Mouse (Mus musculus): Measurements from ENCODE around the gene Prkaca.

Prkaca gene

GRCm38 (mm10) chr8:83972150-83973120 lies at the start of gene Prkaca:
TSS of gene Prkaca (plus strand) at chr8:83972993.
- peak; percentile 99 for DNase-seq

- DNase-seq = peak; percentile 57
Measured at GRCm38 (mm10) chr8:83924585-83924984, 48.2 kb upstream of the Prkaca start.

GRCm38 (mm10) chr8:83926266-83926665 lies 46.5 kb upstream of the Prkaca start:
- no peak for DNase-seq

GRCm38 (mm10) chr8:83934222-83934621 lies 38.6 kb upstream of the Prkaca start:
- DNase-seq = no peak

- DNase-seq = no peak
Measured at GRCm38 (mm10) chr8:83934994-83935393, 37.8 kb upstream of the Prkaca start.

GRCm38 (mm10) chr8:83935435-83935834 lies 37.4 kb upstream of the Prkaca start:
- DNase-seq = no peak

GRCm38 (mm10) chr8:83937645-83938044 lies 35.1 kb upstream of the Prkaca start:
- no peak for DNase-seq

GRCm38 (mm10) chr8:83938330-83938729 lies 34.5 kb upstream of the Prkaca start:
- DNase-seq = no peak

GRCm38 (mm10) chr8:83941066-83941677 lies 31.6 kb upstream of the Prkaca start:
- DNase-seq = no peak

- DNase-seq = no peak
Measured at GRCm38 (mm10) chr8:83942446-83942845, 30.3 kb upstream of the Prkaca start.

GRCm38 (mm10) chr8:83945540-83945939 lies 27.3 kb upstream of the Prkaca start:
- DNase-seq = no peak

GRCm38 (mm10) chr8:83954749-83955105 lies 18.1 kb upstream of the Prkaca start:
- no peak for DNase-seq

- DNase-seq = peak; percentile 100
Measured at GRCm38 (mm10) chr8:83955106-83955957, 17.5 kb upstream of the Prkaca start, which contains the start of the genes Gm10644 and Asf1b. TSS of gene Gm10644 (minus strand) at chr8:83955205. TSS of gene Asf1b (plus strand) at chr8:83955507.

- no peak for DNase-seq
Measured at GRCm38 (mm10) chr8:83955958-83956218, 16.9 kb upstream of the Prkaca start.

GRCm38 (mm10) chr8:83956789-83957188 lies 16.0 kb upstream of the Prkaca start:
- DNase-seq = no peak

GRCm38 (mm10) chr8:83964015-83964765 lies 8.6 kb upstream of the Prkaca start:
- DNase-seq = peak; percentile 25

- DNase-seq = no peak
Measured at GRCm38 (mm10) chr8:83967701-83968100, 5.1 kb upstream of the Prkaca start.

- no peak for DNase-seq
Measured at GRCm38 (mm10) chr8:83971121-83971520, 1.7 kb upstream of the Prkaca start.

GRCm38 (mm10) chr8:83971661-83972060 lies 1.1 kb upstream of the Prkaca start:
- DNase-seq = no peak

GRCm38 (mm10) chr8:83973161-83974031 lies 603 bp downstream of the Prkaca start:
- no peak for DNase-seq

- DNase-seq = no peak
Measured at GRCm38 (mm10) chr8:83974521-83974920, 1.7 kb downstream of the Prkaca start.
